Mouse (Mus musculus) thymus, postnatal 4 days (tissue): ENCODE measurements at regions not wholly inside any gene's neighbourhood (a gene's known extent, or its start where the extent isn't known, plus 50 kb on each side); places are given as distances from the start of the nearest gene placed in this dataset.

Source experiments
- DNase-seq: peaks from one replicate; pipeline ENCODE4 v3.0.0; 2021

- no peak for DNase-seq
Measured at GRCm38 (mm10) chr8:7718898-7719696, 941.9 kb downstream of the Efnb2 start.

- no peak for DNase-seq
Measured at GRCm38 (mm10) chr8:7710764-7711163, 950.3 kb downstream of the Efnb2 start.

DNA sequence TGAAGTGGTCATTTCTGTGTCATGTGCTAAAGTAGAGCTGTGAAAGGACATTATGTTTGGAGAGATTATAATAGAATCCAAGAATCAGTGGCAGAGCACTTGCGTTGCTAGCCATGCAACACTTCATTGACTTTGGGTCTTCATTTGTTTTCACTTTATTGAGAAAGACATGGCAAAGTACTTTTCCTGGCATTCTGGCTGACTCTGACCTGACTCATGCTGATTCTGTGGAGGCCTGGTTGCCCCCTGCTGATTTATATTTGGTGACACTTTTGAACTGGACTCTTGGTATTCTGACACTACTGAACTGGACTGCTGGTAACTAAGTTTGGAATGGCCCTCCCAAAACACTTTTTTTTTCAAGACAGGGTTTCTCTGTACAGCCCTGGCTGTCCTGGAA is 951.6 kb downstream of the Efnb2 start:
- no peak for DNase-seq

- no peak for DNase-seq
Measured at GRCm38 (mm10) chr8:7691355-7691996, 969.6 kb downstream of the Efnb2 start.

DNA sequence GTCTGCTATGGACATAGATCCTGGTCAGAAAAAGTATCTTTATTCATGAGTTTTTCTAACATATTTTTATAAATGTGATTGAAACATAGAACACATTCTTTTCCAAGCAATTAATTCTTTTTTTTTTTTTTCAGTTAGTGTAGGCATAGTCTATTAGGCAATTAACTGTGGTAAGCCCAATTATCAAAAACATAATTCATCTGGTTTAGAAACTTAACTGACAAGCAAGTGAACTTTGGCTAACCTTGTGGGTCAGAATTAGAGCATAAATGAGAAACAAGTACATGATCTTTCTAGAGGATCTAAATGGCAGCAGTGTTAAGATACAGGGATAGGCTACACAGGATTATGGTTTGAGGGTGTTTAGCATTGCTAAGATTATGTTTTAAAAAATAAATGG is 1007.2 kb downstream of the Efnb2 start:
- no peak for DNase-seq
